Mouse (Mus musculus) monocyte, adult 5-6 weeks (primary cell): ENCODE results near the gene Prep. TPM values are rescaled to one million over a fixed set of nuclear protein-coding genes. Genes with fewer than 3 reads are reported as not detected.
"Not testable (repeated sequence)": the region's sequence is repeated elsewhere in the genome, so short reads cannot be mapped to it uniquely, and the experiment has no call there.

Source experiments
- ATAC-seq: fragments of 153-309, 156-312 bp; replicated peaks from 2 replicates; pipeline ENCODE4 v1.8.0; 2017; ENCODE audit warnings: mild to moderate bottlenecking; ENCODE audit not compliant: low TSS enrichment, insufficient number of reproducible peaks, severe bottlenecking, poor library complexity, low FRiP score
- total RNA-seq: library from RNA; stranded (forward); fragments of 200-1000, 200-491, 200-594 nt; gene quantifications from 3 replicates; pipeline ENCODE4 v1.2.3, GENCODE M21; 2017

Prep gene
- total RNA-seq, 1 experiment from 2014 or later: 8.3 TPM

- ATAC-seq: no peak
Measured at GRCm38 (mm10) chr10:45146821-45147220, 79.8 kb downstream of the Prep start.

- no peak for ATAC-seq
Measured at GRCm38 (mm10) chr10:45151137-45151536, 84.1 kb downstream of the Prep start.

- ATAC-seq: no peak
Measured at GRCm38 (mm10) chr10:45151771-45152692, 85.0 kb downstream of the Prep start.

- no peak for ATAC-seq
Measured at GRCm38 (mm10) chr10:45154557-45155060, 87.6 kb downstream of the Prep start.

GRCm38 (mm10) chr10:45165851-45166250 is 98.8 kb downstream of the Prep start:
- no peak for ATAC-seq

GRCm38 (mm10) chr10:45173927-45174326 is 106.9 kb downstream of the Prep start:
- ATAC-seq: no peak

- ATAC-seq: no peak
Measured at GRCm38 (mm10) chr10:45174345-45174744, 107.3 kb downstream of the Prep start.

GRCm38 (mm10) chr10:45177798-45178197 is 110.8 kb downstream of the Prep start, which contains the start of gene Popdc3:
Popdc3 (plus strand) TSS chr10:45178098.
- ATAC-seq: not testable (repeated sequence)

GRCm38 (mm10) chr10:45180677-45181326 is 113.8 kb downstream of the Prep start:
- ATAC-seq: no peak

- ATAC-seq: no peak
Measured at GRCm38 (mm10) chr10:45181344-45181743, 114.3 kb downstream of the Prep start.

GRCm38 (mm10) chr10:45185457-45185856 is 118.5 kb downstream of the Prep start:
- no peak for ATAC-seq

- ATAC-seq: no peak
Measured at GRCm38 (mm10) chr10:45193330-45194310, 126.6 kb downstream of the Prep start.

GRCm38 (mm10) chr10:45194531-45194930 is 127.5 kb downstream of the Prep start:
- no peak for ATAC-seq

GRCm38 (mm10) chr10:45204582-45204981 is 137.6 kb downstream of the Prep start:
- no peak for ATAC-seq

- ATAC-seq: no peak
Measured at GRCm38 (mm10) chr10:45210201-45210600, 143.2 kb downstream of the Prep start.

- ATAC-seq: no peak
Measured at GRCm38 (mm10) chr10:45216676-45217075, 149.7 kb downstream of the Prep start.
